Mouse (Mus musculus) spleen, adult 18-20 months (tissue): ENCODE results near the gene Pard3b.

Experiments
- DNase-seq, 2 experiments: peaks; one replicate each; pipeline ENCODE4 v3.0.0; 2022; ENCODE audit warnings: mixed read lengths in 2 of 2

Pard3b gene

GRCm38 (mm10) chr1:62278586-62278985 is 640.0 kb downstream of the Pard3b start:
- DNase-seq, result no peak

GRCm38 (mm10) chr1:62280586-62280985 is 642.0 kb downstream of the Pard3b start:
- DNase-seq, result no peak

GRCm38 (mm10) chr1:62282835-62283234 is 644.2 kb downstream of the Pard3b start:
- DNase-seq, result no peak

GRCm38 (mm10) chr1:62283624-62284023 is 645.0 kb downstream of the Pard3b start:
- no peak for DNase-seq

GRCm38 (mm10) chr1:62309376-62309775 is 670.8 kb downstream of the Pard3b start:
- DNase-seq, result no peak

- DNase-seq, result no peak
Observed at GRCm38 (mm10) chr1:62325237-62325636, 686.6 kb downstream of the Pard3b start.

GRCm38 (mm10) chr1:62327743-62328142 is 689.1 kb downstream of the Pard3b start:
- DNase-seq, result no peak

GRCm38 (mm10) chr1:62328808-62329207 is 690.2 kb downstream of the Pard3b start:
- no peak for DNase-seq

- DNase-seq, result no peak
Observed at GRCm38 (mm10) chr1:62333016-62333415, 694.4 kb downstream of the Pard3b start.

GRCm38 (mm10) chr1:62334196-62334595 is 695.6 kb downstream of the Pard3b start:
- DNase-seq, result no peak

GRCm38 (mm10) chr1:62340261-62340660 is 701.6 kb downstream of the Pard3b start:
- no peak for DNase-seq

GRCm38 (mm10) chr1:62344286-62344685 is 705.7 kb downstream of the Pard3b start:
- no peak for DNase-seq

GRCm38 (mm10) chr1:62348371-62348770 is 709.7 kb downstream of the Pard3b start:
- DNase-seq, result no peak

- no peak for DNase-seq
Observed at GRCm38 (mm10) chr1:62355496-62355895, 716.9 kb downstream of the Pard3b start.

GRCm38 (mm10) chr1:62374427-62375050 is 735.9 kb downstream of the Pard3b start:
- no peak for DNase-seq

- peak in 1 of 2 experiments; percentile 7 for DNase-seq
Observed at GRCm38 (mm10) chr1:62378335-62378734, 739.7 kb downstream of the Pard3b start.

- no peak for DNase-seq
Observed at GRCm38 (mm10) chr1:62382807-62383514, 744.3 kb downstream of the Pard3b start.

- no peak for DNase-seq
Observed at GRCm38 (mm10) chr1:62384241-62384640, 745.6 kb downstream of the Pard3b start.

- no peak for DNase-seq
Observed at GRCm38 (mm10) chr1:62388013-62388412, 749.4 kb downstream of the Pard3b start.

GRCm38 (mm10) chr1:62392863-62393262 is 754.2 kb downstream of the Pard3b start:
- DNase-seq, result no peak

- no peak for DNase-seq
Observed at GRCm38 (mm10) chr1:62394555-62394954, 755.9 kb downstream of the Pard3b start.

- no peak for DNase-seq
Observed at GRCm38 (mm10) chr1:62398261-62398660, 759.6 kb downstream of the Pard3b start.

GRCm38 (mm10) chr1:62398738-62399137 is 760.1 kb downstream of the Pard3b start:
- no peak for DNase-seq

- DNase-seq, result no peak
Observed at GRCm38 (mm10) chr1:62405061-62405460, 766.4 kb downstream of the Pard3b start.

- no peak for DNase-seq
Observed at GRCm38 (mm10) chr1:62411368-62411767, 772.7 kb downstream of the Pard3b start.
